Mouse (Mus musculus) kidney, adult 11 months (tissue): ENCODE data around the gene Gm10645.
A peak's percentile ranks its signal among the peaks of the same experiment; 100 is the strongest.

Experiments
- DNase-seq: peaks from one replicate; pipeline ENCODE4 v3.0.0; 2022

Gene Gm10645

GRCm38 (mm10) chr8:83167932-83168331 lies 2.0 kb upstream of the Gm10645 start:
- DNase-seq, result no peak

- peak; percentile 73 for DNase-seq
Observed at GRCm38 (mm10) chr8:83165235-83165930, 587 bp downstream of the Gm10645 start, which contains the start of gene Tbc1d9. Gene Tbc1d9, plus strand, starts transcription at chr8:83165352.

GRCm38 (mm10) chr8:83160613-83161012 lies 5.4 kb downstream of the Gm10645 start:
- DNase-seq, result no peak

GRCm38 (mm10) chr8:83159615-83160014 lies 6.4 kb downstream of the Gm10645 start:
- DNase-seq, result no peak

- DNase-seq, result no peak
Observed at GRCm38 (mm10) chr8:83158971-83159370, 7.0 kb downstream of the Gm10645 start.

- DNase-seq, result no peak
Observed at GRCm38 (mm10) chr8:83155110-83155509, 10.9 kb downstream of the Gm10645 start.

- no peak for DNase-seq
Observed at GRCm38 (mm10) chr8:83152470-83152869, 13.5 kb downstream of the Gm10645 start.

GRCm38 (mm10) chr8:83152055-83152454 lies 13.9 kb downstream of the Gm10645 start:
- DNase-seq, result no peak

GRCm38 (mm10) chr8:83149124-83149523 lies 16.8 kb downstream of the Gm10645 start:
- DNase-seq, result no peak

- DNase-seq, result no peak
Observed at GRCm38 (mm10) chr8:83145421-83145820, 20.5 kb downstream of the Gm10645 start.

GRCm38 (mm10) chr8:83144601-83145000 lies 21.4 kb downstream of the Gm10645 start:
- no peak for DNase-seq

GRCm38 (mm10) chr8:83141358-83141757 lies 24.6 kb downstream of the Gm10645 start:
- DNase-seq, result no peak

GRCm38 (mm10) chr8:83140701-83141111 lies 25.3 kb downstream of the Gm10645 start:
- no peak for DNase-seq

GRCm38 (mm10) chr8:83140068-83140467 lies 25.9 kb downstream of the Gm10645 start:
- no peak for DNase-seq

- peak; percentile 29 for DNase-seq
Observed at GRCm38 (mm10) chr8:83135086-83135485, 30.9 kb downstream of the Gm10645 start.
